Mouse (Mus musculus): ENCODE results near the gene Gm17622. TPM values are rescaled to one million over a fixed set of nuclear protein-coding genes. Genes with fewer than 3 reads are reported as not detected.
A peak's percentile ranks its signal among the peaks of the same experiment; 100 is the strongest.

Gene Gm17622
- polyA plus RNA-seq, 1 experiment, result not detected

GRCm38 (mm10) chr13:96487968-96488367, 2.6 kb upstream of the Gm17622 start:
- WGBS, result 82% methylated on average over 6 of the region's 6 CpGs
- TF ChIP-seq CTCF (IDR thresholded peaks at IDR 0.05; ENCODE audit: control insufficient read depth, insufficient read depth, low read length) (no peak), POLR2A (IDR thresholded peaks at IDR 0.05; ENCODE audit: borderline replicate concordance, control insufficient read depth, low read depth, low read length) (no peak)

GRCm38 (mm10) chr13:96496630-96497029, 6.1 kb downstream of the Gm17622 start:
- no peak for TF ChIP-seq CTCF (IDR thresholded peaks at IDR 0.05; ENCODE audit: control insufficient read depth, insufficient read depth, low read length)
- Histone ChIP-seq H3K4me1 (ENCODE audit: control insufficient read depth, insufficient read depth, low read length) (no peaks in the 10 kb centered on the region; the same call in 1 of the 2 replicates), H3K4me3 (replicated peaks; ENCODE audit: control insufficient read depth, low read depth, low read length) (no peak overlapping the region), H3K27ac (ENCODE audit: control insufficient read depth, insufficient read depth, low read depth, low read length, poor library complexity) (no peak overlapping the region)
- 11% methylated on average over 8 of the region's 8 CpGs for WGBS

More at GRCm38 (mm10) chr13:96487968-96488367, 2.6 kb upstream of the Gm17622 start:
- no peak overlapping the region for H3K27ac ChIP-seq (ENCODE audit: control insufficient read depth, insufficient read depth, low read depth, low read length, poor library complexity)
- no peaks in the 10 kb centered on the region for H3K4me1 ChIP-seq (ENCODE audit: control insufficient read depth, insufficient read depth, low read length)
- H3K4me3 ChIP-seq (replicated peaks; ENCODE audit: control insufficient read depth, low read depth, low read length), result no peak overlapping the region

GRCm38 (mm10) chr13:96499891-96500290, 9.4 kb downstream of the Gm17622 start:
- TF ChIP-seq CTCF (IDR thresholded peaks at IDR 0.05; ENCODE audit: control insufficient read depth, insufficient read depth, low read length) (no peak), POLR2A (IDR thresholded peaks at IDR 0.05; ENCODE audit: borderline replicate concordance, control insufficient read depth, low read depth, low read length) (no peak)
- Histone ChIP-seq H3K4me1 (ENCODE audit: control insufficient read depth, insufficient read depth, low read length) (no peaks in the 10 kb centered on the region; the same call in 1 of the 2 replicates), H3K27ac (ENCODE audit: control insufficient read depth, insufficient read depth, low read depth, low read length, poor library complexity) (no peak overlapping the region), H3K4me3 (replicated peaks; ENCODE audit: control insufficient read depth, low read depth, low read length) (no peak overlapping the region)
- 81% methylated on average over 2 of the region's 2 CpGs for WGBS

GRCm38 (mm10) chr13:96505661-96506060, 15.1 kb downstream of the Gm17622 start:
- H3K4me3 ChIP-seq (replicated peaks; ENCODE audit: control insufficient read depth, low read depth, low read length), result no peak overlapping the region
- no peaks in the 10 kb centered on the region; the same call in 1 of the 2 replicates for H3K4me1 ChIP-seq (ENCODE audit: control insufficient read depth, insufficient read depth, low read length)
- no peak for TF ChIP-seq POLR2A (IDR thresholded peaks at IDR 0.05; ENCODE audit: borderline replicate concordance, control insufficient read depth, low read depth, low read length)
- no peak for TF ChIP-seq CTCF (IDR thresholded peaks at IDR 0.05; ENCODE audit: control insufficient read depth, insufficient read depth, low read length)
- H3K27ac ChIP-seq (ENCODE audit: control insufficient read depth, insufficient read depth, low read depth, low read length, poor library complexity), result no peak overlapping the region
- WGBS, result 82% methylated on average over 4 of the region's 4 CpGs

GRCm38 (mm10) chr13:96506313-96506712, 15.8 kb downstream of the Gm17622 start:
- TF ChIP-seq POLR2A (IDR thresholded peaks at IDR 0.05; ENCODE audit: borderline replicate concordance, control insufficient read depth, low read depth, low read length) (no peak), CTCF (IDR thresholded peaks at IDR 0.05; ENCODE audit: control insufficient read depth, insufficient read depth, low read length) (no peak)
- no peak overlapping the region for H3K27ac ChIP-seq (ENCODE audit: control insufficient read depth, insufficient read depth, low read depth, low read length, poor library complexity)
- no peak overlapping the region for H3K4me3 ChIP-seq (replicated peaks; ENCODE audit: control insufficient read depth, low read depth, low read length)
- 16% methylated on average over 6 of the region's 6 CpGs for WGBS
- H3K4me1 ChIP-seq (ENCODE audit: control insufficient read depth, insufficient read depth, low read length), result no peaks in the 10 kb centered on the region; the same call in 1 of the 2 replicates

- WGBS, result 81% methylated on average over 4 of the region's 4 CpGs
- Histone ChIP-seq H3K4me1 (ENCODE audit: control insufficient read depth, insufficient read depth, low read length) (no peaks in the 10 kb centered on the region; the same call in none of the 2 replicates), H3K27ac (ENCODE audit: control insufficient read depth, insufficient read depth, low read depth, low read length, poor library complexity) (no peak overlapping the region), H3K4me3 (replicated peaks; ENCODE audit: control insufficient read depth, low read depth, low read length) (no peak overlapping the region)
- TF ChIP-seq CTCF (IDR thresholded peaks at IDR 0.05; ENCODE audit: control insufficient read depth, insufficient read depth, low read length) (no peak), POLR2A (IDR thresholded peaks at IDR 0.05; ENCODE audit: borderline replicate concordance, control insufficient read depth, low read depth, low read length) (no peak)
Observed at GRCm38 (mm10) chr13:96507541-96507940, 17.0 kb downstream of the Gm17622 start.

GRCm38 (mm10) chr13:96510635-96511034, 20.1 kb downstream of the Gm17622 start:
- H3K4me1 ChIP-seq (ENCODE audit: control insufficient read depth, insufficient read depth, low read length), result no peaks in the 10 kb centered on the region; the same call in none of the 2 replicates
- TF ChIP-seq CTCF (IDR thresholded peaks at IDR 0.05; ENCODE audit: control insufficient read depth, insufficient read depth, low read length) (no peak), POLR2A (IDR thresholded peaks at IDR 0.05; ENCODE audit: borderline replicate concordance, control insufficient read depth, low read depth, low read length) (no peak)
- WGBS, result 9% methylated on average over 13 of the region's 13 CpGs
- H3K27ac ChIP-seq (ENCODE audit: control insufficient read depth, insufficient read depth, low read depth, low read length, poor library complexity), result 0 out of 2 replicates have a peak overlapping the region, but pooled peaks have one; percentile 3
- H3K4me3 ChIP-seq (replicated peaks; ENCODE audit: control insufficient read depth, low read depth, low read length), result no peak overlapping the region

GRCm38 (mm10) chr13:96511262-96511661, 20.7 kb downstream of the Gm17622 start:
- no peak overlapping the region for H3K4me3 ChIP-seq (replicated peaks; ENCODE audit: control insufficient read depth, low read depth, low read length)
- TF ChIP-seq CTCF (IDR thresholded peaks at IDR 0.05; ENCODE audit: control insufficient read depth, insufficient read depth, low read length) (no peak), POLR2A (IDR thresholded peaks at IDR 0.05; ENCODE audit: borderline replicate concordance, control insufficient read depth, low read depth, low read length) (no peak)
- peaks cover 1% of the 10 kb centered on the region for H3K4me1 ChIP-seq (ENCODE audit: control insufficient read depth, insufficient read depth, low read length)
- no peak overlapping the region for H3K27ac ChIP-seq (ENCODE audit: control insufficient read depth, insufficient read depth, low read depth, low read length, poor library complexity)
- WGBS, result 61% methylated on average over 1 of the region's 1 CpGs

GRCm38 (mm10) chr13:96511893-96512292, 21.4 kb downstream of the Gm17622 start:
- no peak overlapping the region for H3K27ac ChIP-seq (ENCODE audit: control insufficient read depth, insufficient read depth, low read depth, low read length, poor library complexity)
- no peak for TF ChIP-seq CTCF (IDR thresholded peaks at IDR 0.05; ENCODE audit: control insufficient read depth, insufficient read depth, low read length)
- no peak for TF ChIP-seq POLR2A (IDR thresholded peaks at IDR 0.05; ENCODE audit: borderline replicate concordance, control insufficient read depth, low read depth, low read length)
- WGBS, result 38% methylated on average over 5 of the region's 5 CpGs

More at GRCm38 (mm10) chr13:96511893-96512292, 21.4 kb downstream of the Gm17622 start:
- Histone ChIP-seq H3K4me1 (ENCODE audit: control insufficient read depth, insufficient read depth, low read length) (peaks cover 2% of the 10 kb centered on the region), H3K4me3 (replicated peaks; ENCODE audit: control insufficient read depth, low read depth, low read length) (no peak overlapping the region)

Measured in bone marrow, adult 2 months (tissue).